Mouse (Mus musculus): ENCODE measurements around the gene Tnf.
A peak's percentile ranks its signal among the peaks of the same experiment; 100 is the strongest.
"Not testable (repeated sequence)": the region's sequence is repeated elsewhere in the genome, so short reads cannot be mapped to it uniquely, and the experiment has no call there.

Gene Tnf

GRCm38 (mm10) chr17:35234090-35234489, 32.3 kb upstream of the Tnf start:
- DNase-seq (ENCODE audit: low read depth, low spot score): not testable (repeated sequence)

GRCm38 (mm10) chr17:35233114-35233980, 31.5 kb upstream of the Tnf start, which contains the start of gene Atp6v1g2:
TSS of gene Atp6v1g2 (plus strand) at chr17:35233660.
- DNase-seq (ENCODE audit: low read depth, low spot score): no peak

GRCm38 (mm10) chr17:35232659-35233058, 30.9 kb upstream of the Tnf start:
- no peak for DNase-seq (ENCODE audit: low read depth, low spot score)

- peak; percentile 83 for DNase-seq (ENCODE audit: low read depth, low spot score)
These were observed 30.2 kb upstream of the Tnf start for GRCm38 (mm10) chr17:35232043-35232442.

- no peak for DNase-seq (ENCODE audit: low read depth, low spot score)
These were observed 29.2 kb upstream of the Tnf start for GRCm38 (mm10) chr17:35231022-35231421.

GRCm38 (mm10) chr17:35226561-35227046, 24.8 kb upstream of the Tnf start:
- no peak for DNase-seq (ENCODE audit: low read depth, low spot score)

- no peak for DNase-seq (ENCODE audit: low read depth, low spot score)
These were observed 23.6 kb upstream of the Tnf start for GRCm38 (mm10) chr17:35225456-35225855.

GRCm38 (mm10) chr17:35224641-35225040, 22.8 kb upstream of the Tnf start:
- DNase-seq (ENCODE audit: low read depth, low spot score): no peak

GRCm38 (mm10) chr17:35222299-35222698, 20.5 kb upstream of the Tnf start:
- DNase-seq (ENCODE audit: low read depth, low spot score): no peak

GRCm38 (mm10) chr17:35220156-35220952, 18.5 kb upstream of the Tnf start, which contains the start of gene Gm16181:
TSS of gene Gm16181 (plus strand) at chr17:35220834.
- DNase-seq (ENCODE audit: low read depth, low spot score): peak; percentile 30

GRCm38 (mm10) chr17:35219601-35220041, 17.8 kb upstream of the Tnf start:
- peak; percentile 13 for DNase-seq (ENCODE audit: low read depth, low spot score)

GRCm38 (mm10) chr17:35218516-35219193, 16.8 kb upstream of the Tnf start:
- DNase-seq (ENCODE audit: low read depth, low spot score): no peak

GRCm38 (mm10) chr17:35213071-35213470, 11.3 kb upstream of the Tnf start:
- no peak for DNase-seq (ENCODE audit: low read depth, low spot score)

GRCm38 (mm10) chr17:35210593-35210992, 8.8 kb upstream of the Tnf start:
- DNase-seq (ENCODE audit: low read depth, low spot score): no peak

GRCm38 (mm10) chr17:35209785-35210535, 8.2 kb upstream of the Tnf start:
- DNase-seq (ENCODE audit: low read depth, low spot score): no peak

- no peak for DNase-seq (ENCODE audit: low read depth, low spot score)
These were observed 3.6 kb upstream of the Tnf start for GRCm38 (mm10) chr17:35205380-35205769.

- DNase-seq (ENCODE audit: low read depth, low spot score): peak; percentile 22
These were observed 2.9 kb upstream of the Tnf start, which contains the start of gene Lta for GRCm38 (mm10) chr17:35204494-35205379. TSS of gene Lta (minus strand) at chr17:35205351.

GRCm38 (mm10) chr17:35202442-35202841, 635 bp upstream of the Tnf start:
- no peak for DNase-seq (ENCODE audit: low read depth, low spot score)

- no peak for DNase-seq (ENCODE audit: low read depth, low spot score)
These were observed 679 bp downstream of the Tnf start for GRCm38 (mm10) chr17:35201128-35201527.

GRCm38 (mm10) chr17:35200398-35200797, 1.4 kb downstream of the Tnf start:
- DNase-seq (ENCODE audit: low read depth, low spot score): no peak

Data from R1 (cell line).